Mouse (Mus musculus) activated CD4-positive, CD25-positive, alpha-beta regulatory T cell, adult 4 months (primary cell): ENCODE measurements around the gene Tmem186. TPM values are rescaled to one million over a fixed set of nuclear protein-coding genes. Genes with fewer than 3 reads are reported as not detected.

ENCODE experiments used
- ATAC-seq: one replicate; pipeline ENCODE4 v1.8.0; 2017
- polyA plus RNA-seq, 2 experiments: library from polyadenylated mRNA; unstranded; fragments of 100-300 nt; shearing (Covaris generic); gene quantifications; one replicate each; pipeline ENCODE4 v1.2.1; 2017

Tmem186 gene
- polyA plus RNA-seq: 10 to 100 TPM; 12.0 to 12.2 TPM

DNA sequence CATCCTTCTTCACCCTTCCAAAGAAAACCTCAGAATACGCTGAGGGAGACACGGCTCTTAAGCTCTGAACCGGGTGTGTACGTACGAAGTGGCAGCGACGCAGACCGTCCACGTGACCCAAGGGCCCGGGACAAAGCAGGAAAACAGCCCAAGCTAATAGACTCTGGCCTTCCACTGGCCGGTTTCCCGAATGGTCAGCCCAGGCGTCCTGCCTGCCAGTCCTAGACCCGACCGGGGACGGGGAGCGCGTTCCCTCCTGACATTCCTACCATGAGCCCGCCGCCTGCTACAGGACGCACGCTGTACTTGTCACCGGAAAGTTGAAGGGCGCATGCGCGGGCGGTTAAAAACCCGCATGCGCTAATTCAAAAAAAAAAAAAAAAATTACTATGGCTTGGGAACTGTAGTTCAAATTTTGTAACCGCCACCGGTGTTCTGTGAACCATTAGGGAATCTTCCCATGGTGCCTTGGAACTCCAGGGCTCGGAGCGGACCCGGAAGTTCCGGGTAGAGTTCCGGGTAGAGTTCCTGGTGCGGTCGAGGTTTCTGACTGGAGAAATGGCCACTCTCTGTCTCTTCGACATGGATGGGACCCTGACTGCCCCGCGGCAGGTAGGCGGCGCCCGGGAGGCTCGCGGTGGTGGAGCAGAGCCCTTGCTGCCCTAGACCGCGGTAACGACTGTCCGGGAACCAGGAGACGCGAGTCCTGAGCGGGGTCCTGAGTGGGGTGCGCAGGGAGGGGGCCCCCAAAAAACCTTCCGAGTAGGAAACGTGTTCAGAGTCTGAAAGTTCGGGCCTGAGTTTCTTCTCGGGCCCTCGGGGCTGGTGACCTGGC, at the start of gene Tmem186, which contains the start of gene Pmm2:
Gene Tmem186, minus strand, starts transcription at position 496 of the 835 bp plus-strand sequence.
Gene Pmm2, plus strand, starts transcription at position 458 of the 835 bp plus-strand sequence.
- ATAC-seq: peak; percentile 69

DNA sequence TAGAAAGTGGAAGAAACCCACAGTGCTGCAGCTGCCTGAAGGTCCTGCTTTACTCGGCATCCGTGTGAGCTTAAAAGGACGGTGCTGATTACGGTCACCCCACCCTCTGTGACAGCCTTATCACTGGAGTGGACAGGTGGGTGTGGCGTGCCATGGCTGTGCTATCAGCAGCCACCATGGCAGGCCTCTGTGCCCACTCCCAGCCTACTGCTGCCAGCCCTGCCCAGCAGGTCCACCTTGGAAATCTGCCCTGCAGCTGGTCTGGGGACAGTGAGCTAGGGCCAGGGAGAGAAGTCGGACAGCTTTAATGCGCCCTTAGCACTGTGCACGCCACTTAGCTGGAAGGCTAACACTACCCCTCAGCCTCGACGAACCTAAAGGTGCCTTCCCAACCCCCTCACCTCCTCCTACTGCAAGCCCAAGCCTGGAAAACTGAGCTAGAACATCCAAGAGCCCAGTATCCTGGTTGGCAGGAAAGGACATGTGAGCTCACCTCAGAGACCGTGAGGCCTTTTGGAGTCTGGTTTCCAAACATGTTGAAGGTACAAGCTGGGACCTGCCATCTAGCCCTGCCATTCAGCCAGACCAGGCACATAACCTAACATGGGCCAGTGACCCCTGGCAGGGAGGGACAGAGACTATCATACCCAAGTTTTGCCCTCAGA, 49.5 kb upstream of the Tmem186 start:
- ATAC-seq: no peak

DNA sequence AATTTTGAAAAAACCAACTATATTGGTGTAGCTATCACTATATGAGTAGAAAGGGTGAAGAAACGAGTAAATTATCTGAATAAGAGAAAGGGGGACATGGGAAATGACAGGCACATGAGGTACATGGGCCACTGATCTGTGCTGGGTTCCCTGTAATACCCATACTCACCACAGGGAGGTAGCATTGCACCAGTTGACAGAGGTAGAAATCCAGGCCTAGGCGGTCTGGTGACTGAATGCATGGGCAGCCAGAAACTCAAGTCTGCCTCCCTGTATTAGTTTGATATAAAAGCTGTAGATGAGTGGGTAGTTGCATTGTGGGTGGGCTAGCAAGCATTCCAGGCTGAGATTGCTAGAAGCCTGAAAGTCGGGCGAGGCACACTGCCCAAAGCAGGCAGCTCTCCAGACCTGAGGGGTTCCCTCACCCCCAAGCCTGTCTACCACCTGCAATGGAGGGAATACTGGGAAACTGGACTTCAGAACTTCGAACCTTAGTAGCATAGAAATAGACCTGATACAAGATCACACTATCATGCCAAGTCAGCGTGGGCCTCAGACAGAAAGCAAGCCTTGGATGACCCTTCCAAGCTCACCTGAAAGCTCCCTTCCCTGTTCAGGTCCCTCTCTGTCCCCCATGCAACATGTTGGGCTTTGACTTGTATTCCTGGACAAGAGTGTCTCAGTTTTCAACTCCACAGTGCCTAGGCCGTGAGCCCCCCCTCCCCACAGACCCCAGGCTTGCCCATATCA, 48.8 kb upstream of the Tmem186 start:
- ATAC-seq: peak; percentile 85

DNA sequence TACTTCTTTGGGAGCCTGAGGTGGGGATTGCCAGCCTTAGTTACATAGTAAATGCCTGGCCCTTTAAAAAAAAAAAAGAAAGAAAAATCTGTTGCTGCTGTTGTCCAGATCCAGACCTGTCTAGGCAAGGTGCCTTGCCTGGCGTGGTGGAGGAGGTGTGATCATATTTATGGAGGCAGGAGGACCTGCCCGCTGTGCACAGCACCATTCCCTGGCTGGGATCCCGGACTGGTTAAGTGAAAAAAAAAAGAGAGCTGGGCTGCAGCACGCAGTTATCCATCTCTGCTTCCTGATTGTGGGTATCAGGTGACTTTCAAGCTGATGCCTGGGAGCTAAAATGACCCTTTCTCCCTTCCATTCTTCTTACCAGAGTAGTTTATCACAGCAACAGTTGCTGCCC, 47.6 kb upstream of the Tmem186 start:
- no peak for ATAC-seq

DNA sequence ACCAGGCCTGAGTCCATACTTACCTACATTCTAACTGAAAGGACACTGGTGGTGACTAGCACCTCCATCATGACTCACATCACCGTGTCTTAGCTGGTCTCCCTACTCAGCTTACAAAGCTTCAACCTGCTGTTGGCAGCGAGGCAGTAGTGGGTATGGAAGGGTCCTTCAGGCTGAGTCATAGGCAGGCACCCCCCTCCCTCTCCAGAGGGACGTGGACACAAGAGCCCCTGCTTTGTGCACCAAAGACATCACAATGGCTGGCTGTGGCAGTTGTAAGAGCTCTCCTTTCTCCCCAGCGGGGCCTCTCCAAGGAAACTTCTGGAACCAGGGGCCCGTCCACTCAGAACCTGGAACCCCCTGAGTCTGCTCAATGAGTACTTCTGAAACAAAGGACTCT, 43.0 kb upstream of the Tmem186 start, which contains the start of gene Gm5767:
Gene Gm5767, plus strand, starts transcription at position 301 of the 400 bp plus-strand sequence.
- ATAC-seq: no peak

DNA sequence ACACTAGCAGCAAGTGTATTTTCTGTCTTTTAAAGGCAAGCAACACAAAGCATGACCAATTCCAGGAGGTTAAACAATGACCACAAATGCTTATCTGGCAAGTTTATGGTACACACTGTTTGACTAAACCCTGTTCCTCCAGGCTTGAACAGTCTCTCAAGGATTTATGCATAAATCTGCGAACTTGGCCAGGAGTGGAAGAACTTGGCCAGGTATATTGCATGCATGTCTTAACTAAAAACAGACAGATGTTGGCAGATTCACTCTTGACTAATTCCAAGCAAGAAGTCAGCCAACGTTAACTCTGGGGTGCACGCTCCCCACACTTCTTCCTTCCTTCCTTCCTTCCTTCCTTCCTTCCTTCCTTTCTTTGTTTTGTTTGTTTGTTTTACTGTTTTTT, 42.3 kb upstream of the Tmem186 start:
- ATAC-seq: no peak

DNA sequence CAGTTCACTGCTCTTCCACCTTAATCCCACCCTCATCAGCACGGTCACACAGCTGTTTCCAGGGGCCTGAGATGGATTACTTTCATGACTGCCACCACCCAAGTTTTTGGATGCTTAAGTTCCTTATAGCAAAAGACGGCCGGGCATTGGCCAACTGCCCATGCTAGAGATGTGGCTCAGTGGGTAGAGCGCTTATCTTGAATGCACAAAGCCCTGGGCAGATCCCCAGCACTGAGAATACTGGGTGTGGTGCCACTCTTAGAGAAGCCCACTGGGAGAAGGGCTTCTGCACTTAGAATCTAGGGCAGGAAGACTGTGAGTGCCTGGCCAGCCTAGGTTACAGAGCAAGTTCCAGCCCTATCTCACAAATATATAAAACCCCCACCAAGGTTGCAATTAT, 41.2 kb upstream of the Tmem186 start:
- ATAC-seq: no peak

DNA sequence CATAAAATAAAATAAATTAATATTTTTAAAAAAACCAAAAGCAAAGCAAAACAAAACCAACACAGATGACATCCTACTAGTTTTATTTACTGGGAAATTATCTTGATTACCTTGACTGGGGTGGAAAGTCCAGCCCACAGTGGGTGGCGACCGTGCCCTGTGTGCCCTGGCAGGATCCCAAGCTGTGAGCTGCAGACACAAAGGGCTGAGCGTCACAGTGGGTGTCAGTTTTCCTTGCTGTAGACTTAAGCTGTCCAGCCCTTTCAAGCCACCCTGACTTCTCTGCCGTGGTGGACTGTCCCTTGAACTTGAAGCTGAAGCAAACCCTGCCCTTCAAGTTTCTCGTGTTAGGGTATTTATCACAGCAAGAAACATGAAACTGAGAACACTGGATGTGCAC, 40.5 kb upstream of the Tmem186 start:
- no peak for ATAC-seq

DNA sequence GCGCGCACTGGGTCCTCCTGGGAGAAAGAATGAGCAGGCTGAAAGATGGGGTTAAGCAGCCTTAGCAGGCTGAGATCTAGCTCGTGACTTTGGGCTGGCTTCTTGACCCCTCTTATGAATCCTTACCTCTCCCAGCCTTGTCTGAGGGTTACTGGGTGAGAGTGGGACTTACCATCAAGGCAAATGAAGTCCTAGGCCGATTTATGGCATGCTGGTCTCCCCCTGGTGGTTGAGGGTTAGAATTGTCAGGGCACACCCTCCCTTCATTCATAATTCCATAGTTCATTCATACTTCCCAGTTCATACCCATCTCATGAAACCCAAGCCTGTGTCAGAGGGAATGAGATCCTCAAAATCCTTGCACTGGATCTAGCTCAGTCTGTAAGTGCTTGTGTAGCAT, 39.3 kb upstream of the Tmem186 start:
- ATAC-seq: no peak

DNA sequence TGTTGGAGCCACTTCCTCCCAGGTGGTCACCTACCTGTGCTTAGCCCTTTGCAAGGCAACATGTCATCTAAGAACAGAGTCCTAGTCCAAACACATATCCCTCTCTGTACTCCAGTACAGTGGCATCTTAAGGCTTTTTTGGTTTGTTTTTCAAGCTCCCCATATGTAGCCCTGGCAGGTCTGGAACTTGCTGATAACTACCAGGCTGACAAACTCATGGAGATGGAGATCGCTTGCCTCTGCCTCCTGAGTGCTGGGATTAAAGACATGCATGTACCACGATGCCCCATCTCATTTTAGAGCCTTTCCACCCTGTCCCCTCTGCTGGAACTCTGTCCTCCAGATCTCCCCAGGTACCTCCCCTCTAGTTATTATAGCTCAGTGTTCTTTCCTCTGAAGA, 38.7 kb upstream of the Tmem186 start:
- ATAC-seq: no peak

DNA sequence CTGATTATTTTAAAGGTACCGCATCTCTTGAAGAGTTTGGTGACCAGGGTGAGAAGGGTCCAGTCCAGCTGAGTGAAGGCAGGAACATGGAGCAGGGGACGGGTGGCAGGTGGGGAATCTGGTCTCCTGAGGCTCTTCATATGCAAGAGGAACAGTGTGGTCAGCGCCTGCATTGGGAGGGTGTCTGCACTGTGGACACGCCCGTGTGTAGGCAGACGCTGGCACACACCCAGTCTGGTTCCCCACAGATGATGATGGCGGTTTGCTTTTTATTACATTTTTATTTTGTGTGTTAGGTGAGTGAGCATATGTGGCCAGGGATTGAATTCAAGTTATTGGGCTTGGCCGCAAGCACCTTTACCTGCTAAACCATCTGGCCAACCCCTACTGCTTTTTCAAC, 38.0 kb upstream of the Tmem186 start:
- no peak for ATAC-seq

DNA sequence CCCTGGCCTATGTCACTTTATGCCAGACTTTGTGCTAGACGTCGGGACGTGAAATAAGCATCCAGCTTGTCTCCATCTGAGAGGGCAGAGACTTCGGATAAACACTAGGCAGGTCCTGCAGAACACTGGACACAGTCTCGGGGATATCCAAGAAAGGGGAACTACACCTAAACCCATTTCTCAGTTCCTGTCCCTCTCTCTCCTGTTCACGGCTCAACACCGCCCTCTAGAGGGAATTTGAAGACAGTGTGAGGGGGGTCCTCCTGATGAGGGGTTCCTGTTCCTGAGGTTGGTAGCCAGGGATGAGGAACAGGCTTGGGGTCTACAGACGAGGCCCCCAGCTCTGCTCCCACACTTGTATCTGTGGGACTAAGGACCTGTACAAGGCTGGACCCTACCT, 36.7 kb upstream of the Tmem186 start:
- ATAC-seq: peak; percentile 22

DNA sequence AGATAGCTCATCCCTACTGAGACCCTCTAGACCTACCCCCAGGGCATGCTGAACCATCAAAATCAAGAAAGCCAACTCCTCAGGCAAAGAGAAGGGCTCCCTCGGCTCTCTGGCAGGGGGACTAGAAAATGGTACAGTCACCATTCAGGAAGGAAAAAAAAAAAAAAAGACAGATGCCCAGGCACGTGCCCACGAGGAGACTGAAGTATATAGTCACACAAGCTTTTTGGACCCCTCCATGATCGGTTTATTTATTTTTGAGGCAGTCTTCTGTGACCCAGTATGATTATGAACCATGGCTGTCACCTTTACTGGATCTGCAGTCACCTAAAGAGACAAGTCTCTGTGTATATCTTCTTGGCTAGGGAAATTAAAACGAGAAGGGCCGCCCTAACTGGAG, 35.8 kb upstream of the Tmem186 start:
- no peak for ATAC-seq

DNA sequence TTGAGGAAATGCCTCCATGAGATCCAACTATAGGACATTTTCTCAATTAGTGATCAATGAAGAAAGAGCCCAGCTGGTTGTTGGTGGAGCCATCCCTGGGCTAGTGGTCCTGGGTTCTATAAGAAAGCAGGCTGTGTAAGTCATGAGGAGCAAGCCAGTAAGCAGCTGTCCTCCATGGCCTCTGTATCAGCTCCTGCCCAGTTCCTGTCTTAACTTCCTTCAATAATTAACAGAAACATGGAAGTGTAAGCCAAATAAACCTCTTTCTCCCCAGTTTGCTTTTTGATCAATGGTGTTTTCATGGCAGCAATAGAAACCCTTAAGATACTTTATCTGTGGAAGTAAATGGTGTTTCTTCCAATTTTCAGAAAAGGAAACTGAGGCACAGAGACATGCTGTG, 35.3 kb upstream of the Tmem186 start:
- no peak for ATAC-seq

DNA sequence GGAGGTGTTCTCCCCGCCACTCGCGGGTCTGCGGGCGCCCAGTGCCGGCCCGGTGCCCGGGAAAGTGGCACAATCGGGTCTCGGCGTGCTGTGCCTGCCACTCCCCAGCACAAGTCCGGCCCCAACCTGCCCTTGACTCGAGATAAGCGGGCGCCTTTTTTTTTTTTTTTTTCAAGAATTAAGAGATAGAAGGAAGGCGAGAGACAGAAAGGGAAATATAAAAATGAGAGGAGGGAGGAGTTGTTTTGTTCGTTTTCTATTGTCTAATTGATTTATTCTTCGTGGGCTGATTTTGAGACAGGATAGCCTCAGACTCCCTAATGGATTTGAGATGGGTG, 34.8 kb upstream of the Tmem186 start:
- no peak for ATAC-seq

DNA sequence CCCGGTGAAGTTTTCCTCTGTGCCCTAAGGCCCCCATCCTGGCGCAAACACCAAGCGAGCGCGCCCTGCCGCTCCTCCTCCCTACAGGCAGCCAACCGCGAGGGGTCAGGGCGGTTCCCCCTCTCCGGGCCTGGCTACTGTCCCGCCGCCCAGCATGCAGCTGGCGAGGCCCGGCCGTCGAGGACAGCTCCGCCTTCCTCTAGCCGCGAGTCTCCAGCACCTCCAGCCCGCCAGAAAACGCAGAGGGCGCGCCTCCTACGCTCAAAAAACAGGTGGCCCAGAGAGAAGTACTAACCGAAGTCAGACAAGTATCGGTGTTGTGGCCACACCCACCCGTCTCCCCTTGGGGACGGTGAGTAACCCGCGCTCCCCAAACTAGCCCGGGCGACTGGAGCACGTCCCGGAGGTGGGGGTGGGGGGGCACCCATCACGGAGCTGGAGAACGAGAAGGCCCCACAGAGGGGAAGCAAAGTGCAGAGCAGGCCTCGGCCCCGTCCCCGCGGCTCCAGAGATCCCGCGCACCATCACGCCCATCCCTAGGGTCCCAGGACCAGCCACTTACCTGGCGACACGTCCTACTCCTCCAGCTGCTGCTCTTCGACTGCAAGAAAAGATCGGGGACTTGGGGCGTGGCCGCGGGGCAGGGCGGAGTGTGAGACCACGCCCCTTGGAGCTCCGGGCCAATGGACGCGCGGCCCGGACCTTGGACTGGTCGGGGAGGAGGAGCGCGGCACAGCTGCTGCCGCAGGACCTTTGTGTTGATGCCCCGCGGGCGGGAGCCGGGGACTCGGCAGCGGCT, 34.2 kb upstream of the Tmem186 start, which contains the start of gene Carhsp1:
Gene Carhsp1, minus strand, starts transcription at position 605 of the 799 bp plus-strand sequence.
- ATAC-seq: peak; percentile 84

DNA sequence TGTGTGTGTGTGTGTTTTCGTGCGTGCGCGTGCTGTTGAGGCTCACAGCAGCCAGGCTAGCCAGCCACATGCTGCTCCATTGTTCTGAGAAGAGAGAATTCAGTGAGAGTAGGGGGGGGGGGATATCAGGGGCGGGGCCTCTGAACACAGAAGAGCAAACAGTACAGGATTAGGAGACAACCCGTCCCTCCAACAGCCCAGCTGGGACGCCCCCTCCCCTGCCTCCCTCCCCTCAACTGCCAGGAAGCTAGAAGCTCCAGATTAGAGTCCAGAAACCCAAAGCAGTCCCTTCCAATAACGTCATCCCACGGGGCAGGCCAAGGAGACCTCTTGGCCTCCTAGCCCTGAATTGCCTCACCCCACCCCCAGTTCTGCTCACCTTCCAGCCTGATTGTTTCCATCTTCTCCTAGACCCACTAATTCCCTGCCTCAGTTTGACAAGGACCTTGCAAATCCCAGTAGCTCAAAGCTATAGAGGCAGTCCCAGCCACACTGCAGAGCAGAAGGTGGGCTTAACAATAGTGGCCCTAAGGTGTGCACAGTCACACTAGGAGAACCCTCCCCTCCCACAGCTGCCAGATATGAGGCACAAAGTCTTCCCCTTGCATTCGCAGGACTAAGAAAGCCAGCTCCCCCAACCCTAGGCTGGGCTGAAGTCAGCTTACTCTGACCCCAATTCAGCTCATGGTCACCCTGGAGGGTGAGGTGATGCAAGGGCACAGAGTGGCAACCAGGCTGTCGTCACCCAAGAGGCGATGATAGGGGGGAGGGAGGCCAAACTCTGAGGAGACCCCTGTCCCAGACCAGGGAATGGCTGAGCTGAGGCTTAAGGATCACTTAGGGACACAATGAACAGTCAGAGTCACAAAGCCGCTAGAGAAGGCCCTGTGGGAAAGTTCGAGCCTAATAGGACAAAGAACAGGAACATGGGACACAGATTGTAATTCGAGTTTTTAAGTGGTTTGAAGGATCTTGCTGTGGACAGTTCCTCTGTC, 32.8 kb upstream of the Tmem186 start:
- ATAC-seq: no peak

DNA sequence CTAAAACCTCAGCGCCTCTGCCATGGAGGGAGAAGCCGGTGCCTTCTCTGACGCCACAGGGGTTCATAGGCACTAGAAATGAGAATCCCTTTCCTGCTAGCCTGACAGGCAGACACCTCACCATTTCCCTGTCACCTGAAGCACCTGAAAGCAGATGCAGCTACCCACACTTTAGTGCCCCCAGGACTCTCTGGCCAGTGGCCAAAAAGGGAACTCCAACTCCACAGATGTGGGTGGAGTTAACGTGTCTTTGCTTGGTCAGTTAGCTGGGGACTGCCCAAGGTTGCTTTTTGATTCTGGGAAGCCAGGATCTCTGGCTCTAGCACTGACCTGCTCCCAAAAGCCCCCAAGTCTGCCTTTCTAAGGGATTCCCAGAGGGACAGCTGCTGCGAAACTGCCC, 31.9 kb upstream of the Tmem186 start:
- ATAC-seq: no peak

DNA sequence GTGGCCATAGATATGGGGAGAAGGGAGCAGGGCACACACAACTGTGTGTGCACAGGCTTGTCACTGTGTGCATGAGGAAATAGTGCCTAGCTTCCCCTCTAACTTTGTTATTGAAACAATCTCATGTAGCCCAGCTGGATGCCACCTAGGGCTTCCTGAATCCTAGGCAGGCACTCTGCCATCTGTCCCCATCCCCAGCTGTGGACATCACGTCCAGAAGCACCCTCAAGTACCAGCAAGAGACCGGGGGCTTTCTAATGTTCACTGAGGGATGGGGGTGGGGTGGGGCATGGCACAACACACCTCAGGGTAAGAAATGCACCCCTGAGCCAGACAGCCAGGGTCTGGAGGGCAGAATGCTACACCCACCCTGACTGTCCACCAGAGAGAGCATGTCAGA, 30.9 kb upstream of the Tmem186 start:
- ATAC-seq: no peak

DNA sequence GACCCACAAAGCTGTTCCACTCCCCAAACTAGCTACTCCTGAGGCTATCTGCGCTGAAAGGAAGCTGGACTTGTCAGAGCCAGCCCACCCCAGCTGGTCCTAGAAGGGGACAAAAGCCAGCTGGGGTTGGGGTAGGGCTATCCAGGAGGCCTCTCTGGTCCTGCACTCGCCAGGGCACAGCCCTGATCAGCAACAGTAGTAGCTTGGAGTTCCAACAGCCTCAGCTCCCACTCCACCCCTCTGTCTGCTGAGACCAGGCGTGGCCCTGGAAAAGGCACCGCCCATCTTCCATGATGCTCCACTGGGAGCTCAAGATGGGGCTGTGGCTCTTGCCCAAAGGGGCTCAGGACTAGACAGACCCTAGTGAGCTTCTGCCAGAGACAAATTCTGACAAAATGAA, 30.3 kb upstream of the Tmem186 start:
- ATAC-seq: no peak

DNA sequence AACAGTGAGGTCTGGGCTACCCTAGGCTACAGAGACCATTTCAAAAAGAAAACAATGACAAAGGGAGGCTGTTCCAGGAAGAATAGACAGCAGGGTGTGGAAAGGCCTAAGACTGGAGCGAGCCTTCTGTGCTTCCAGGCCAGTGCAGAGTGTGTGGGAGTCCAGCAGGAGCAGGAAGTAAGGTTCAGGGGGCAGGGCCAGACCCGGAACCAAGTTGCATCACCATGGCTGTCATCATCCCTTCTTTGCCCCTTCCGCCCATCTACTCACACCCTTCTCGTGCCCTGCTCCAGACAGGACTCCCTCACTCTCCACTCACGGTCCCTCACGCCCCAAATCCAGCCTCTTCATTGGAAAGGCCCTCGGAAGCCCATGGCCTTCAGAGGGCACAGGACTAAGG, 29.7 kb upstream of the Tmem186 start:
- ATAC-seq: no peak
